Mouse (Mus musculus): ENCODE results near the gene Rpl18a.

Gene Rpl18a

GRCm38 (mm10) chr8:70853863-70854262 is 43.3 kb downstream of the Rpl18a start:
- DNase-seq (ENCODE audit: low spot score): no peak

GRCm38 (mm10) chr8:70852595-70853231 is 44.5 kb downstream of the Rpl18a start:
- DNase-seq (ENCODE audit: low spot score): no peak

- no peak for DNase-seq (ENCODE audit: low spot score)
Observed at GRCm38 (mm10) chr8:70851837-70852236, 45.4 kb downstream of the Rpl18a start.

GRCm38 (mm10) chr8:70850947-70851346 is 46.3 kb downstream of the Rpl18a start:
- DNase-seq (ENCODE audit: low spot score): no peak

GRCm38 (mm10) chr8:70850132-70850845 is 46.9 kb downstream of the Rpl18a start:
- DNase-seq (ENCODE audit: low spot score): no peak

GRCm38 (mm10) chr8:70849333-70849990 is 47.8 kb downstream of the Rpl18a start:
- DNase-seq (ENCODE audit: low spot score): no peak

- DNase-seq (ENCODE audit: low spot score): no peak
Observed at GRCm38 (mm10) chr8:70846371-70847154, 50.6 kb downstream of the Rpl18a start.

- DNase-seq (ENCODE audit: low spot score): no peak
Observed at GRCm38 (mm10) chr8:70845108-70845507, 52.1 kb downstream of the Rpl18a start.

Measured in ovary, postnatal 10 days (tissue).